Mouse (Mus musculus) MEL (cell line): ENCODE results near the gene Pqlc2. TPM values are rescaled to one million over a fixed set of nuclear protein-coding genes. Genes with fewer than 3 reads are reported as not detected.
A peak's percentile ranks its signal among the peaks of the same experiment; 100 is the strongest.

Experiments
- DNase-seq: peaks from one replicate; pipeline ENCODE4 v3.0.0; 2011; ENCODE audit warnings: low read depth, low spot score
- H3K27ac ChIP-seq: 2 replicates; pipeline ENCODE4 v1.5.1; 2012; ENCODE audit warnings: low read depth, mild to moderate bottlenecking, control low read depth, low read length, moderate library complexity; ENCODE audit not compliant: control insufficient read depth
- H3K27me3 ChIP-seq, 2 experiments: fragments of 150-350 bp in 1 of 2; sonication (generic) in 1 of 2; 2 replicates each; pipeline ENCODE4 v1.6.1; 2012; ENCODE audit warnings: low read length in 2 of 2, mild to moderate bottlenecking in 2 of 2, improper control_type of control experiment in 1 of 2, moderate library complexity in 1 of 2; ENCODE audit not compliant: insufficient read depth in 2 of 2, control insufficient read depth in 1 of 2
- H3K36me3 ChIP-seq, 2 experiments: 2 replicates each; pipeline ENCODE4 v1.6.1; 2012 to 2014; ENCODE audit warnings: low read length in 2 of 2, improper control_type of control experiment in 1 of 2, inconsistent platforms in 1 of 2, mild to moderate bottlenecking in 1 of 2; ENCODE audit not compliant: insufficient read depth in 2 of 2, control insufficient read depth in 1 of 2
- H3K4me1 ChIP-seq, 2 experiments: fragments of 150-350 bp in 1 of 2; sonication (generic) in 1 of 2; 2 replicates each; pipeline ENCODE4 v1.6.1; 2012; ENCODE audit warnings: low read length in 2 of 2, improper control_type of control experiment in 1 of 2, mild to moderate bottlenecking in 1 of 2; ENCODE audit not compliant: insufficient read depth in 2 of 2, control insufficient read depth in 1 of 2
- H3K4me3 ChIP-seq, 2 experiments: fragments of 150-350 bp in 1 of 2; sonication (generic) in 1 of 2; 2 replicates each; pipeline ENCODE4 v1.5.1; 2012; ENCODE audit warnings: low read depth in 2 of 2, low read length in 2 of 2, mild to moderate bottlenecking in 2 of 2, moderate library complexity in 2 of 2, control low read depth in 1 of 2, improper control_type of control experiment in 1 of 2; ENCODE audit not compliant: control insufficient read depth in 1 of 2, insufficient read depth in 1 of 2
- H3K79me2 ChIP-seq: 2 replicates; pipeline ENCODE4 v1.6.1; 2012; ENCODE audit warnings: mild to moderate bottlenecking, low read length, moderate library complexity; ENCODE audit not compliant: control insufficient read depth, poor library complexity, insufficient read depth
- H3K9ac ChIP-seq: 2 replicates; pipeline ENCODE4 v1.6.1; 2012; ENCODE audit warnings: low read depth, mild to moderate bottlenecking, control low read depth, low read length, moderate library complexity; ENCODE audit not compliant: control insufficient read depth, poor library complexity, severe bottlenecking
- H3K9me3 ChIP-seq: fragments of 150-350 bp; sonication (generic); replicated peaks from 2 replicates; pipeline ENCODE4 v1.6.1; 2012; ENCODE audit warnings: mild to moderate bottlenecking, low read length, improper control_type of control experiment, moderate library complexity; ENCODE audit not compliant: insufficient read depth
- CHD1 ChIP-seq: IDR thresholded peaks from 2 replicates; pipeline ENCODE4 v1.6.1; 2012; ENCODE audit warnings: low read depth, mild to moderate bottlenecking, inconsistent platforms, low read length, improper control_type of control experiment
- CHD2 ChIP-seq: IDR thresholded peaks from 2 replicates; pipeline ENCODE4 v1.6.1; 2011; ENCODE audit warnings: low read length, improper control_type of control experiment
- CTCF ChIP-seq, 3 experiments: IDR thresholded peaks in 2 of 3; conservative IDR thresholded peaks in 1 of 3; 2 replicates each; pipeline ENCODE4 v1.5.1; 2011 to 2012; ENCODE audit warnings: low read length in 3 of 3, low read depth in 2 of 3, mild to moderate bottlenecking in 2 of 3, improper control_type of control experiment in 1 of 3, inconsistent platforms in 1 of 3, mixed read lengths in 1 of 3, moderate library complexity in 1 of 3; ENCODE audit not compliant: control insufficient read depth in 1 of 3, insufficient read depth in 1 of 3, poor library complexity in 1 of 3, severe bottlenecking in 1 of 3
- E2F4 ChIP-seq: IDR thresholded peaks from 2 replicates; pipeline ENCODE4 v1.6.1; 2011; ENCODE audit warnings: low read depth, low read length, improper control_type of control experiment, borderline replicate concordance
- EP300 ChIP-seq, 2 experiments: IDR thresholded peaks; 2 replicates each; pipeline ENCODE4 v1.6.1; 2011; ENCODE audit warnings: improper control_type of control experiment in 2 of 2, low read length in 2 of 2, low read depth in 1 of 2, mild to moderate bottlenecking in 1 of 2
- ETS1 ChIP-seq: IDR thresholded peaks from 2 replicates; pipeline ENCODE4 v1.6.1; 2012; ENCODE audit warnings: low read depth, mild to moderate bottlenecking, inconsistent platforms, low read length, improper control_type of control experiment, moderate library complexity
- GABPA ChIP-seq: IDR thresholded peaks from 2 replicates; pipeline ENCODE4 v1.6.1; 2012; ENCODE audit warnings: low read depth, mild to moderate bottlenecking, inconsistent platforms, low read length, improper control_type of control experiment, moderate library complexity
- GATA1 ChIP-seq: IDR thresholded peaks from 2 replicates; pipeline ENCODE4 v1.6.1; 2011; ENCODE audit warnings: low read depth, low read length, improper control_type of control experiment
- HCFC1 ChIP-seq: IDR thresholded peaks from 2 replicates; pipeline ENCODE4 v1.6.1; 2012; ENCODE audit warnings: low read depth, mild to moderate bottlenecking, inconsistent platforms, low read length, improper control_type of control experiment, moderate library complexity
- KAT2A ChIP-seq: conservative IDR thresholded peaks from 2 replicates; pipeline ENCODE4 v1.6.1; 2012; ENCODE audit warnings: low read depth, low read length, improper control_type of control experiment, inconsistent platforms
- MAX ChIP-seq: IDR thresholded peaks from 2 replicates; pipeline ENCODE4 v1.6.1; 2011; ENCODE audit warnings: low read length, improper control_type of control experiment
- MAZ ChIP-seq: IDR thresholded peaks from 2 replicates; pipeline ENCODE4 v1.6.1; 2012; ENCODE audit warnings: low read depth, mild to moderate bottlenecking, inconsistent platforms, low read length, improper control_type of control experiment
- MXI1 ChIP-seq: IDR thresholded peaks from 2 replicates; pipeline ENCODE4 v1.6.1; 2011; ENCODE audit warnings: mild to moderate bottlenecking, low read depth, low read length, improper control_type of control experiment
- NELFE ChIP-seq: IDR thresholded peaks from 2 replicates; pipeline ENCODE4 v1.6.1; 2011; ENCODE audit warnings: low read depth, low read length, improper control_type of control experiment
- NRF1 ChIP-seq: IDR thresholded peaks from 2 replicates; pipeline ENCODE4 v1.6.1; 2014; ENCODE audit warnings: low read depth, mild to moderate bottlenecking, inconsistent platforms, low read length, improper control_type of control experiment, moderate library complexity; ENCODE audit not compliant: poor library complexity, insufficient read depth, severe bottlenecking
- POLR2A ChIP-seq, 2 experiments: IDR thresholded peaks; 2 replicates each; pipeline ENCODE4 v1.6.1; 2011 to 2012; ENCODE audit warnings: low read length in 2 of 2, mild to moderate bottlenecking in 2 of 2, control low read depth in 1 of 2, improper control_type of control experiment in 1 of 2, low read depth in 1 of 2, moderate library complexity in 1 of 2; ENCODE audit not compliant: control insufficient read depth in 1 of 2, insufficient read depth in 1 of 2, poor library complexity in 1 of 2
- POLR2AphosphoS2 ChIP-seq: IDR thresholded peaks from 2 replicates; pipeline ENCODE4 v1.6.1; 2011; ENCODE audit warnings: low read length, improper control_type of control experiment
- POLR2AphosphoS5 ChIP-seq: IDR thresholded peaks from 2 replicates; pipeline ENCODE4 v1.6.1; 2012; ENCODE audit warnings: low read depth, borderline replicate concordance, mild to moderate bottlenecking, inconsistent platforms, low read length, moderate library complexity, mixed read lengths
- RAD21 ChIP-seq: IDR thresholded peaks from 2 replicates; pipeline ENCODE4 v1.6.1; 2011; ENCODE audit warnings: mild to moderate bottlenecking, low read depth, low read length, improper control_type of control experiment
- RCOR1 ChIP-seq: IDR thresholded peaks from 2 replicates; pipeline ENCODE4 v1.6.1; 2012; ENCODE audit warnings: low read depth, mild to moderate bottlenecking, inconsistent platforms, low read length, improper control_type of control experiment
- SIN3A ChIP-seq: IDR thresholded peaks from 2 replicates; pipeline ENCODE4 v1.6.1; 2012; ENCODE audit warnings: low read length, improper control_type of control experiment, inconsistent platforms
- SMC3 ChIP-seq: IDR thresholded peaks from 2 replicates; pipeline ENCODE4 v1.6.1; 2011; ENCODE audit warnings: low read depth, low read length, improper control_type of control experiment
- TAL1 ChIP-seq: IDR thresholded peaks from 2 replicates; pipeline ENCODE4 v1.6.1; 2012; ENCODE audit warnings: mild to moderate bottlenecking, inconsistent platforms, low read length, moderate library complexity, mixed read lengths
- TBP ChIP-seq: IDR thresholded peaks from 2 replicates; pipeline ENCODE4 v1.8.0; 2011; ENCODE audit warnings: low read depth, low read length, improper control_type of control experiment
- UBTF ChIP-seq: IDR thresholded peaks from 2 replicates; pipeline ENCODE4 v1.6.1; 2012; ENCODE audit warnings: low read depth, mild to moderate bottlenecking, inconsistent platforms, low read length, improper control_type of control experiment, moderate library complexity, borderline replicate concordance; ENCODE audit not compliant: insufficient read depth
- USF1 ChIP-seq: IDR thresholded peaks from 2 replicates; pipeline ENCODE4 v1.6.1; 2014; ENCODE audit warnings: low read depth, mild to moderate bottlenecking, inconsistent platforms, low read length, improper control_type of control experiment, moderate library complexity
- ZC3H11A ChIP-seq: IDR thresholded peaks from 2 replicates; pipeline ENCODE4 v1.6.1; 2012; ENCODE audit warnings: low read depth, mild to moderate bottlenecking, inconsistent platforms, low read length, improper control_type of control experiment
- ZKSCAN1 ChIP-seq: IDR thresholded peaks from 2 replicates; pipeline ENCODE4 v1.6.1; 2012; ENCODE audit warnings: low read depth, mild to moderate bottlenecking, inconsistent platforms, low read length, improper control_type of control experiment, moderate library complexity
- polyA plus RNA-seq, 2 experiments: library from polyadenylated mRNA; stranded (reverse) in 1 of 2; unstranded in 1 of 2; fragments of >175 nt in 1 of 2; fragments of >200 nt in 1 of 2; gene quantifications; 2 replicates each; pipeline versions ENCODE4 v1.2.1 to v1.2.4; 2012; ENCODE audit warnings: low replicate concordance in 2 of 2, low read depth in 1 of 2; ENCODE audit not compliant: insufficient read length in 2 of 2, insufficient read depth in 1 of 2, missing spikeins in 1 of 2
- total RNA-seq: library from RNA; depleted of rRNA; stranded (reverse); fragments of 300-350 nt; gene quantifications from 2 replicates; pipeline ENCODE4 v1.2.3, GENCODE M21; 2012

The Pqlc2 gene
- total and polyA plus RNA-seq, 3 experiments: 5.2 to 12.0 TPM; not detected in 1

GRCm38 (mm10) chr4:139338145-139338544 lies 27.6 kb upstream of the Pqlc2 start:
- H3K9ac ChIP-seq: no peak overlapping the region
- H3K9me3 ChIP-seq: no peaks in the 10 kb centered on the region
- no peak for DNase-seq
- H3K36me3 ChIP-seq: peaks cover 0 to 7% of the 10 kb centered on the region in 2 experiments; a peak in 2 of 4 replicates
- no peak for TF ChIP-seq NRF1
- TF ChIP-seq UBTF: peak; percentile 98; the same call in 1 of the 2 replicates
- H3K27ac ChIP-seq: no peak overlapping the region
- H3K27me3 ChIP-seq: no peaks in the 10 kb centered on the region
- no peaks in the 10 kb centered on the region for H3K79me2 ChIP-seq
- H3K4me1 ChIP-seq: peaks cover 0 to 8% of the 10 kb centered on the region in 2 experiments; a peak in 1 of 4 replicates
- no peak overlapping the region for H3K4me3 ChIP-seq

- Histone ChIP-seq H3K79me2 (no peaks in the 10 kb centered on the region), H3K4me3 (peak overlapping the region; percentile 7 to 35; a peak in 3 of 4 replicates), H3K9ac (peak overlapping the region; percentile 49), H3K27me3 (no peaks in the 10 kb centered on the region), H3K4me1 (peaks cover 0 to 8% of the 10 kb centered on the region in 2 experiments; a peak in 1 of 4 replicates), H3K27ac (peak overlapping the region; percentile 30), H3K36me3 (peaks cover 0 to 7% of the 10 kb centered on the region in 2 experiments; a peak in 2 of 4 replicates), H3K9me3 (no peaks in the 10 kb centered on the region)
- DNase-seq: peak; percentile 98
- TF ChIP-seq GABPA (no peak), E2F4 (no peak), SIN3A (0 out of 2 replicates have a peak, but pooled peaks have one; percentile 21), GATA1 (no peak), USF1 (no peak), UBTF (no peak), TAL1 (no peak), MAZ (no peak), EP300 (IDR thresholded peaks at IDR 0.05; ENCODE audit: low read depth in 1 of 2, low read length in 2 of 2) (no peak), RAD21 (peak; percentile 26), MAX (no peak), NELFE (no peak), SMC3 (peak; percentile 37), CTCF (IDR thresholded peaks at IDR 0.05 in 2 of 3, conservative IDR thresholded peaks at IDR 0.05 in 1 of 3; ENCODE audit: control insufficient read depth in 1 of 3, insufficient read depth in 1 of 3, low read depth in 2 of 3, low read length in 3 of 3, poor library complexity in 1 of 3, severe bottlenecking in 1 of 3) (peak in 2 of 3 experiments; percentile 39 to 63; a peak in 5 of 6 replicates), RCOR1 (no peak), TBP (0 out of 2 replicates have a peak, but pooled peaks have one; percentile 11), ETS1 (no peak), ZKSCAN1 (no peak), ZC3H11A (no peak), CHD1 (no peak), POLR2A (IDR thresholded peaks at IDR 0.05; ENCODE audit: control insufficient read depth in 1 of 2, insufficient read depth in 1 of 2, low read depth in 1 of 2, low read length in 2 of 2, poor library complexity in 1 of 2) (peak in 1 of 2 experiments; percentile 31; a peak in 1 of 4 replicates), HCFC1 (no peak), CHD2 (no peak), NRF1 (no peak), POLR2AphosphoS5 (no peak), POLR2AphosphoS2 (no peak), MXI1 (no peak), KAT2A (no peak)
Observed at GRCm38 (mm10) chr4:139336822-139337483, 26.4 kb upstream of the Pqlc2 start.
